Comparison of ENCODE assay signal across 8 mouse cellular contexts in the genomic region with DNA sequence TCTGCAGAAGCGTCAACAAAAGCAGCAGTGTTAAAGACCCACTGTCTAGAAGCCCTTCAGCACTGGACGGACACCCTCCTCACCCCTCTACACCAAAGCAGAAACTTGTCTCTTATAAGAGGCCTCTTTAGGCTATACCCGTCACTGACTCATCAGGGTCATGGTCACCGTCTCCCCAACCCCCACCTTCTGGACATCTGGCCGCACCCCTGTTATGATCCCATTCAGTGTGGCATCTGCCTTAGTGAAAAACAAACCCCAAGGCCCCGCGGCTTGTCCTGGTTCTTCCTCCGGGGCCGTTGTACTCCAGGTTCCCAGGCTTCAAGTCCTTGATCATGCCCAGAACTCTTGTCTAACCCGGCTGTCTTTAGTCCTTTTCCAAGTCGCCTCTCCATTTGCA. TPM values are rescaled to one million over a fixed set of nuclear protein-coding genes. Genes with fewer than 3 reads are reported as not detected.
DNase-seq lines count a peak whose midpoint lies in the region; ATAC-seq and TF ChIP-seq lines count a peak whose summit lies in the region.

No protein-coding gene starts in this region.

- no peak for DNase-seq in heart, adult 18-20 months
- no peak for DNase-seq in G1E (ENCODE audit: low spot score)
- no peak for DNase-seq in ovary, adult 18-20 months (ENCODE audit: low spot score)
- DNase-seq in T-cell, adult 2 months (ENCODE audit: low spot score): no peak
- no peak for DNase-seq in embryo, embryonic 10.5 days (ENCODE audit: low spot score)

- peak overlapping the region; percentile 59 for H3K9ac ChIP-seq in heart, embryonic 15.5 days
- H3K9ac ChIP-seq in forebrain, embryonic 15.5 days (replicated peaks): peak overlapping the region; percentile 93

- peaks cover 39% of the 10 kb centered on the region for H3K79me2 ChIP-seq in macrophage (ENCODE audit: inconsistent target)

- peaks cover 4% of the 10 kb centered on the region; the same call in 1 of the 2 replicates for H3K36me3 ChIP-seq in heart, embryonic 15.5 days
- H3K36me3 ChIP-seq in G1E (replicated peaks): peaks cover 20% of the 10 kb centered on the region
- H3K36me3 ChIP-seq in forebrain, embryonic 15.5 days: peaks cover 9% of the 10 kb centered on the region; the same call in 1 of the 2 replicates
- H3K36me3 ChIP-seq in macrophage (ENCODE audit: inconsistent target): no peaks in the 10 kb centered on the region

- H3K27me3 ChIP-seq in heart, embryonic 15.5 days: no peaks in the 10 kb centered on the region
- no peaks in the 10 kb centered on the region for H3K27me3 ChIP-seq in G1E (ENCODE audit: insufficient read depth, low read length)
- no peaks in the 10 kb centered on the region for H3K27me3 ChIP-seq in forebrain, embryonic 15.5 days

- TF ChIP-seq CTCF in G1E (IDR thresholded peaks at IDR 0.05; ENCODE audit: low read depth, low read length): no peak

- whole genome bisulfite sequencing in heart, embryonic 15.5 days: 28% methylated on average over 11 of the region's 11 CpGs
- WGBS in forebrain, embryonic 15.5 days: 41% methylated on average over 11 of the region's 11 CpGs
- WGBS in macrophage (ENCODE audit: missing documents): 50% methylated on average over 11 of the region's 11 CpGs

- H3K4me1 ChIP-seq in heart, embryonic 15.5 days (replicated peaks): peaks cover 22% of the 10 kb centered on the region
- H3K4me1 ChIP-seq in G1E (ENCODE audit: insufficient read depth, low read depth, low read length): peaks cover 47% of the 10 kb centered on the region
- H3K4me1 ChIP-seq in forebrain, embryonic 15.5 days: peaks cover 24% of the 10 kb centered on the region

- peak overlapping the region; percentile 69 for H3K27ac ChIP-seq in heart, embryonic 15.5 days
- H3K27ac ChIP-seq in forebrain, embryonic 15.5 days (replicated peaks): peak overlapping the region; percentile 73
- peak overlapping the region; percentile 43 for H3K27ac ChIP-seq in macrophage

- no peak for ATAC-seq in heart, embryonic 15.5 days (replicated peaks; ENCODE audit: insufficient number of reproducible peaks, insufficient read depth, low FRiP score, low read depth)
- no peak for ATAC-seq in G1E (ENCODE audit: extremely low read depth, insufficient number of reproducible peaks, low FRiP score, poor library complexity, severe bottlenecking)
- peak; percentile 35 for ATAC-seq in forebrain, embryonic 15.5 days (replicated peaks)

- H3K4me3 ChIP-seq in heart, embryonic 15.5 days: peak overlapping the region; percentile 97
- H3K4me3 ChIP-seq in G1E (ENCODE audit: low read depth, low read length) (peak overlapping the region; percentile 95), macrophage (ENCODE audit: inconsistent target) (peak overlapping the region; percentile 35)
- H3K4me3 ChIP-seq in forebrain, embryonic 15.5 days: peak overlapping the region; percentile 94

- H3K4me2 ChIP-seq in heart, embryonic 15.5 days: peak overlapping the region; percentile 71
- peak overlapping the region; percentile 62 for H3K4me2 ChIP-seq in forebrain, embryonic 15.5 days (replicated peaks)

- H3K9me3 ChIP-seq in heart, embryonic 15.5 days (replicated peaks): no peaks in the 10 kb centered on the region
- no peaks in the 10 kb centered on the region for H3K9me3 ChIP-seq in G1E (replicated peaks)
- H3K9me3 ChIP-seq in forebrain, embryonic 15.5 days: no peaks in the 10 kb centered on the region

RNA-seq across cellular contexts. Expression of a gene that starts 0.6 kb away (rescaled TPM):
- polyA plus RNA-seq in heart, embryonic 15.5 days (2015; fragmentation: Nextera tagmentation; extraction: Ambion mirVana): 31.1 and 33.0 TPM in 2 replicates
- 10 to 100 TPM; 42.4 to 45.5 TPM for total RNA-seq in heart, adult 18-20 months (2021)
- total RNA-seq in G1E (2014; fragmentation: Nextera tagmentation) (47.9 and 50.8 TPM in 2 replicates), G1E (2017) (29.3 and 39.1 TPM in 2 replicates)
- polyA plus RNA-seq in G1E (2012) (6.5 and 7.8 TPM in 2 replicates), macrophage (2018) (33.3 to 49.2 TPM (median 41.3 TPM) in 3 replicates)
- polyA plus RNA-seq in forebrain, embryonic 15.5 days (2015; fragmentation: Nextera tagmentation; extraction: Ambion mirVana): 46.8 and 47.2 TPM in 2 replicates
- 100 to 1,000 TPM in 11 of 26 experiments, 10 to 100 TPM in 15; 31.7 to 162 (median 87.4) TPM for total RNA-seq in macrophage (2018; cell fraction: chromatin; rRNA removed)
- total RNA-seq in macrophage (2018; cell fraction: cytosol; rRNA removed): 10 to 100 TPM; 24.5 to 64.3 (median 38.0) TPM
- 100 to 1,000 TPM in 4 of 26 experiments, 10 to 100 TPM in 22; 24.4 to 131 (median 68.5) TPM for total RNA-seq in macrophage (2018; cell fraction: nucleus; rRNA removed)

RNA-seq across cellular contexts. Expression of a gene that starts 52.0 kb away (rescaled TPM):
- 10.3 and 11.7 TPM in 2 replicates for polyA plus RNA-seq in heart, embryonic 15.5 days (2015; fragmentation: Nextera tagmentation; extraction: Ambion mirVana)
- total RNA-seq in heart, adult 18-20 months (2021): 1 to 10 TPM; 8.7 to 9.3 TPM
- total RNA-seq in G1E (2014; fragmentation: Nextera tagmentation) (not detected in 2 replicates), G1E (2017) (0.22 and 0.23 TPM in 2 replicates)
- polyA plus RNA-seq in G1E (2012) (not detected in 2 replicates), macrophage (2018) (not detected in 3 replicates)
- 9.3 and 11.1 TPM in 2 replicates for polyA plus RNA-seq in forebrain, embryonic 15.5 days (2015; fragmentation: Nextera tagmentation; extraction: Ambion mirVana)
- total RNA-seq in macrophage (2018; cell fraction: chromatin; rRNA removed): 1 to 10 TPM in 4 of 26 experiments, under 1 TPM in 2, not detected in 20; 0.35 to 5.1 (median 2.1) TPM
- 1 to 10 TPM in 1 of 26 experiments, under 1 TPM in 5, not detected in 20; 0.03 to 1.1 (median 0.18) TPM for total RNA-seq in macrophage (2018; cell fraction: cytosol; rRNA removed)
- 1 to 10 TPM in 2 of 26 experiments, under 1 TPM in 3, not detected in 21; 0.24 to 1.7 (median 0.68) TPM for total RNA-seq in macrophage (2018; cell fraction: nucleus; rRNA removed)

RNA-seq across cellular contexts. Expression of a gene that starts 55.7 kb away (rescaled TPM):
- polyA plus RNA-seq in heart, embryonic 15.5 days (2015; fragmentation: Nextera tagmentation; extraction: Ambion mirVana): 0.05 and 0.28 TPM in 2 replicates
- under 1 TPM; 0.40 to 0.54 TPM for total RNA-seq in heart, adult 18-20 months (2021)
- total RNA-seq in G1E (2014; fragmentation: Nextera tagmentation) (not detected in 2 replicates), G1E (2017) (0.05 and 0.06 TPM in 2 replicates)
- polyA plus RNA-seq in G1E (2012) (not detected in 2 replicates), macrophage (2018) (not detected in 3 replicates)
- polyA plus RNA-seq in forebrain, embryonic 15.5 days (2015; fragmentation: Nextera tagmentation; extraction: Ambion mirVana): 11.8 and 14.8 TPM in 2 replicates
- total RNA-seq in macrophage (2018; cell fraction: chromatin; rRNA removed): not detected
- total RNA-seq in macrophage (2018; cell fraction: cytosol; rRNA removed): not detected
- not detected for total RNA-seq in macrophage (2018; cell fraction: nucleus; rRNA removed)

Comparison
In these comparisons a context has a peak if more than half of its experiments do, and no peak if none do; other contexts are left out.
1. H3K4me3 ChIP-seq: peak in every context shown above with its lines; median percentile 97 in heart, embryonic 15.5 days; 95 in G1E; 94 in forebrain, embryonic 15.5 days; 35 in macrophage.
2. RNA of a gene that starts 55.7 kb away (polyA plus RNA-seq): 11.8 to 14.8 TPM in forebrain, embryonic 15.5 days; 0.05 to 0.28 TPM in heart, embryonic 15.5 days, not detected in G1E and not detected in macrophage; every median in the first group is over 10 times any median in the second.
3. Peak in every context shown above with its lines, with median percentiles within 50 percentile points of each other: H3K27ac ChIP-seq.